Mouse (Mus musculus): Measurements from ENCODE around the gene A330070K13Rik. TPM values are rescaled to one million over a fixed set of nuclear protein-coding genes. Genes with fewer than 3 reads are reported as not detected.

Gene A330070K13Rik
- not detected in 2 replicates for polyA plus RNA-seq (2015; fragmentation: Nextera tagmentation; extraction: Ambion mirVana)

- Histone ChIP-seq H3K4me2 (ENCODE audit: low read depth, low read length) (no peak within 1 kb of the TSS), H3K27ac (ENCODE audit: low read depth) (no peak within 1 kb of the TSS), H3K36me3 (replicated peaks; ENCODE audit: insufficient read depth, low read length) (no peaks in the 10 kb centered on the region), H3K4me3 (ENCODE audit: low read depth, low read length) (no peak within 1 kb of the TSS), H3K4me1 (ENCODE audit: insufficient read depth) (no peaks in the 10 kb centered on the region), H3K27me3 (ENCODE audit: insufficient read depth, low read length) (no peaks in the 10 kb centered on the region), H3K9me3 (ENCODE audit: low read length) (no peaks in the 10 kb centered on the region), H3K9ac (replicated peaks) (no peak within 1 kb of the TSS)
- ATAC-seq (no peak), DNase-seq (no peak)
- WGBS (ENCODE audit: insufficient replicate concordance): 9% methylated on average over 13 of the region's 13 CpGs
- TF ChIP-seq CTCF (IDR thresholded peaks at IDR 0.05; ENCODE audit: low read depth) (no peak), EP300 (IDR thresholded peaks at IDR 0.05; ENCODE audit: low read depth) (no peak)
Observed at GRCm38 (mm10) chr5:130384222-130384912, at the start of gene A330070K13Rik. A330070K13Rik (minus strand) TSS chr5:130384631.

- TF ChIP-seq EP300 (IDR thresholded peaks at IDR 0.05; ENCODE audit: low read depth): no peak
- no peak for TF ChIP-seq CTCF (IDR thresholded peaks at IDR 0.05; ENCODE audit: low read depth)
- H3K27ac ChIP-seq (ENCODE audit: low read depth): no peak overlapping the region
- no peaks in the 10 kb centered on the region for H3K36me3 ChIP-seq (replicated peaks; ENCODE audit: insufficient read depth, low read length)
- ATAC-seq: no peak
- 83% methylated on average over 17 of the region's 17 CpGs for WGBS (ENCODE audit: insufficient replicate concordance)
- no peak overlapping the region for H3K4me3 ChIP-seq (ENCODE audit: low read depth, low read length)
- no peak for DNase-seq
- H3K9ac ChIP-seq (replicated peaks): no peak overlapping the region
- no peaks in the 10 kb centered on the region for H3K27me3 ChIP-seq (ENCODE audit: insufficient read depth, low read length)
- no peaks in the 10 kb centered on the region for H3K4me1 ChIP-seq (ENCODE audit: insufficient read depth)
- no peak overlapping the region for H3K4me2 ChIP-seq (ENCODE audit: low read depth, low read length)
- peaks cover 3% of the 10 kb centered on the region; the same call in 1 of the 2 replicates for H3K9me3 ChIP-seq (ENCODE audit: low read length)
Observed at GRCm38 (mm10) chr5:130411516-130411915, 27.1 kb upstream of the A330070K13Rik start.

GRCm38 (mm10) chr5:130409706-130410105 lies 25.3 kb upstream of the A330070K13Rik start:
- H3K27ac ChIP-seq (ENCODE audit: low read depth): no peak overlapping the region
- no peaks in the 10 kb centered on the region for H3K4me1 ChIP-seq (ENCODE audit: insufficient read depth)
- H3K4me2 ChIP-seq (ENCODE audit: low read depth, low read length): no peak overlapping the region
- no peak for DNase-seq
- no peaks in the 10 kb centered on the region for H3K27me3 ChIP-seq (ENCODE audit: insufficient read depth, low read length)
- H3K9ac ChIP-seq (replicated peaks): no peak overlapping the region
- no peak for ATAC-seq
- H3K36me3 ChIP-seq (replicated peaks; ENCODE audit: insufficient read depth, low read length): no peaks in the 10 kb centered on the region
- H3K4me3 ChIP-seq (ENCODE audit: low read depth, low read length): no peak overlapping the region
- WGBS (ENCODE audit: insufficient replicate concordance): 61% methylated on average over 6 of the region's 6 CpGs
- H3K9me3 ChIP-seq (ENCODE audit: low read length): peaks cover 3% of the 10 kb centered on the region; the same call in 1 of the 2 replicates
- TF ChIP-seq CTCF (IDR thresholded peaks at IDR 0.05; ENCODE audit: low read depth) (no peak), EP300 (IDR thresholded peaks at IDR 0.05; ENCODE audit: low read depth) (no peak)

- DNase-seq: peak; percentile 48
- 38% methylated on average over 1 of the region's 1 CpGs for WGBS (ENCODE audit: insufficient replicate concordance)
Observed at GRCm38 (mm10) chr5:130405201-130405600, 20.8 kb upstream of the A330070K13Rik start.

GRCm38 (mm10) chr5:130400136-130400917 lies 15.9 kb upstream of the A330070K13Rik start:
- no peaks in the 10 kb centered on the region for H3K9me3 ChIP-seq (ENCODE audit: low read length)
- ATAC-seq: no peak
- no peaks in the 10 kb centered on the region for H3K27me3 ChIP-seq (ENCODE audit: insufficient read depth, low read length)
- no peaks in the 10 kb centered on the region for H3K36me3 ChIP-seq (replicated peaks; ENCODE audit: insufficient read depth, low read length)
- H3K4me3 ChIP-seq (ENCODE audit: low read depth, low read length): no peak overlapping the region
- no peak overlapping the region for H3K27ac ChIP-seq (ENCODE audit: low read depth)
- no peak overlapping the region for H3K4me2 ChIP-seq (ENCODE audit: low read depth, low read length)
- H3K4me1 ChIP-seq (ENCODE audit: insufficient read depth): no peaks in the 10 kb centered on the region
- WGBS (ENCODE audit: insufficient replicate concordance): 82% methylated on average over 8 of the region's 8 CpGs
- H3K9ac ChIP-seq (replicated peaks): no peak overlapping the region
- TF ChIP-seq EP300 (IDR thresholded peaks at IDR 0.05; ENCODE audit: low read depth) (no peak), CTCF (IDR thresholded peaks at IDR 0.05; ENCODE audit: low read depth) (no peak)
- no peak for DNase-seq

More at GRCm38 (mm10) chr5:130405201-130405600, 20.8 kb upstream of the A330070K13Rik start:
- H3K36me3 ChIP-seq (replicated peaks; ENCODE audit: insufficient read depth, low read length): no peaks in the 10 kb centered on the region
- no peaks in the 10 kb centered on the region for H3K4me1 ChIP-seq (ENCODE audit: insufficient read depth)
- ATAC-seq: no peak
- no peak overlapping the region for H3K4me2 ChIP-seq (ENCODE audit: low read depth, low read length)
- no peaks in the 10 kb centered on the region for H3K27me3 ChIP-seq (ENCODE audit: insufficient read depth, low read length)
- TF ChIP-seq CTCF (IDR thresholded peaks at IDR 0.05; ENCODE audit: low read depth) (peak; percentile 77), EP300 (IDR thresholded peaks at IDR 0.05; ENCODE audit: low read depth) (no peak)
- no peak overlapping the region for H3K4me3 ChIP-seq (ENCODE audit: low read depth, low read length)
- H3K9ac ChIP-seq (replicated peaks): no peak overlapping the region
- no peaks in the 10 kb centered on the region for H3K9me3 ChIP-seq (ENCODE audit: low read length)
- no peak overlapping the region for H3K27ac ChIP-seq (ENCODE audit: low read depth)

- WGBS (ENCODE audit: insufficient replicate concordance): 67% methylated on average over 6 of the region's 6 CpGs
- no peak for TF ChIP-seq EP300 (IDR thresholded peaks at IDR 0.05; ENCODE audit: low read depth)
- TF ChIP-seq CTCF (IDR thresholded peaks at IDR 0.05; ENCODE audit: low read depth): no peak
- Histone ChIP-seq H3K4me3 (ENCODE audit: low read depth, low read length) (no peak overlapping the region), H3K9ac (replicated peaks) (no peak overlapping the region), H3K27ac (ENCODE audit: low read depth) (no peak overlapping the region), H3K4me1 (ENCODE audit: insufficient read depth) (no peaks in the 10 kb centered on the region), H3K9me3 (ENCODE audit: low read length) (no peaks in the 10 kb centered on the region), H3K36me3 (replicated peaks; ENCODE audit: insufficient read depth, low read length) (no peaks in the 10 kb centered on the region), H3K27me3 (ENCODE audit: insufficient read depth, low read length) (no peaks in the 10 kb centered on the region), H3K4me2 (ENCODE audit: low read depth, low read length) (no peak overlapping the region)
- DNase-seq: no peak
- ATAC-seq: no peak
Observed at GRCm38 (mm10) chr5:130395142-130395541, 10.7 kb upstream of the A330070K13Rik start.

All from liver, postnatal 0 days (tissue).